Mouse (Mus musculus): ENCODE measurements at regions not wholly inside any gene's neighbourhood (a gene's known extent, or its start where the extent isn't known, plus 50 kb on each side); places are given as distances from the start of the nearest gene placed in this dataset.
A peak's percentile ranks its signal among the peaks of the same experiment; 100 is the strongest.

GRCm38 (mm10) chr13:79529336-79529735, 1329.8 kb upstream of the Nr2f1 start:
- Histone ChIP-seq H3K4me1 (peaks cover 4% of the 10 kb centered on the region; the same call in 1 of the 2 replicates), H3K9me3 (no peaks in the 10 kb centered on the region), H3K36me3 (no peaks in the 10 kb centered on the region), H3K27me3 (no peaks in the 10 kb centered on the region), H3K27ac (no peak overlapping the region), H3K4me2 (no peak overlapping the region), H3K9ac (no peak overlapping the region), H3K4me3 (no peak overlapping the region)
- 30% methylated on average over 2 of the region's 2 CpGs for WGBS
- ATAC-seq (ENCODE audit: insufficient number of reproducible peaks, insufficient read depth, low FRiP score, low TSS enrichment, low read depth), result 0 out of 2 replicates have a peak, but pooled peaks have one; percentile 37

DNA sequence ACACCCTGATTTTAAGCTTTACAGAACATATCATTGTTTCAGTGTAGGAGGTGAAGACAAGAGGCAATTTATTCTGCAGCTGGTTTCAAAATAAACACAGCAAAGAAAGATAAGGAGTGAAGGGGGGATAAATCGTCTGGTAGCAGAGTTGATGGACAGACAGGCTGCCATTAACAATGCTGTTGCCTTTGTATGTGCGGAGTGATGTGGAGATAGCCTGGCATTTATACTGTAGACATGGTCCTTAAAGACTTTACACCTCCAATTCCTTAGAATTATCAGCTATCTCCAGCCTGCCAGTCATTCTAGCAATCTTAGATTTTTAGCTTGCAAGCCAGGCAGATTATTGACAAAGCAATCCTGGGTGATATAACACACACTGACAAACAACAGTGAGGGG, 1332.5 kb upstream of the Arrdc3 start:
- no peaks in the 10 kb centered on the region for H3K36me3 ChIP-seq
- H3K9ac ChIP-seq, result no peak overlapping the region
- 47% methylated on average over 2 of the region's 2 CpGs for WGBS
- no peak overlapping the region for H3K4me2 ChIP-seq
- no peaks in the 10 kb centered on the region for H3K27me3 ChIP-seq
- no peak for ATAC-seq (ENCODE audit: insufficient number of reproducible peaks, insufficient read depth, low FRiP score, low TSS enrichment, low read depth)
- no peaks in the 10 kb centered on the region for H3K4me1 ChIP-seq
- H3K27ac ChIP-seq, result no peak overlapping the region
- H3K9me3 ChIP-seq, result no peaks in the 10 kb centered on the region
- H3K4me3 ChIP-seq, result no peak overlapping the region

GRCm38 (mm10) chr13:79555572-79556280, 1327.5 kb upstream of the Arrdc3 start:
- Histone ChIP-seq H3K9me3 (no peaks in the 10 kb centered on the region), H3K27me3 (no peaks in the 10 kb centered on the region), H3K4me1 (no peaks in the 10 kb centered on the region), H3K9ac (no peak overlapping the region), H3K4me3 (no peak overlapping the region), H3K36me3 (no peaks in the 10 kb centered on the region), H3K4me2 (no peak overlapping the region), H3K27ac (no peak overlapping the region)
- WGBS, result 77% methylated on average over 3 of the region's 3 CpGs
- no peak for ATAC-seq (ENCODE audit: insufficient number of reproducible peaks, insufficient read depth, low FRiP score, low TSS enrichment, low read depth)

All from embryonic facial prominence, embryonic 13.5 days (tissue).